Mouse (Mus musculus) liver, embryonic 12.5 days (tissue): ENCODE data around the gene Kcnmb2. TPM values are rescaled to one million over a fixed set of nuclear protein-coding genes. Genes with fewer than 3 reads are reported as not detected.

ENCODE experiments used
- ATAC-seq: fragments of 200-750 bp; cut with Nextera tagmentation; 2 replicates; pipeline ENCODE4 v1.8.0; 2017; ENCODE audit warnings: moderate number of reproducible peaks, mild to moderate bottlenecking, moderate library complexity
- H3K27ac ChIP-seq: fragments of 300-500 bp; sonication (generic); 2 replicates; pipeline ENCODE4 v1.5.1; 2016; ENCODE audit warnings: mild to moderate bottlenecking
- H3K27me3 ChIP-seq: fragments of 300-500 bp; sonication (generic); replicated peaks from 2 replicates; pipeline ENCODE4 v1.6.1; 2016; ENCODE audit warnings: mild to moderate bottlenecking, moderate library complexity
- H3K36me3 ChIP-seq: fragments of 300-500 bp; sonication (generic); 2 replicates; pipeline ENCODE4 v1.6.1; 2016; ENCODE audit warnings: mild to moderate bottlenecking, moderate library complexity
- H3K4me1 ChIP-seq: fragments of 300-500 bp; sonication (generic); 2 replicates; pipeline ENCODE4 v1.6.1; 2016
- H3K4me2 ChIP-seq: fragments of 300-500 bp; sonication (generic); 2 replicates; pipeline ENCODE4 v1.6.1; 2016; ENCODE audit warnings: mild to moderate bottlenecking, moderate library complexity
- H3K4me3 ChIP-seq: fragments of 300-500 bp; sonication (generic); 2 replicates; pipeline ENCODE4 v1.5.1; 2016; ENCODE audit warnings: mild to moderate bottlenecking, moderate library complexity
- H3K9ac ChIP-seq: fragments of 300-500 bp; sonication (generic); 2 replicates; pipeline ENCODE4 v1.6.1; 2016; ENCODE audit warnings: mild to moderate bottlenecking, moderate library complexity
- H3K9me3 ChIP-seq: fragments of 300-500 bp; sonication (generic); replicated peaks from 2 replicates; pipeline ENCODE4 v1.6.1; 2016; ENCODE audit warnings: mild to moderate bottlenecking, moderate library complexity
- WGBS: fragments of 180-500 bp; shearing (Covaris S2); methylation state at CpG from one replicate; pipeline ENCODE4 v1.1.7; 2016; ENCODE audit not compliant: insufficient replicate concordance; 5-methylcytosine and 5-hydroxymethylcytosine counted together
- polyA plus RNA-seq: library from polyadenylated mRNA; unstranded; fragments of >200 nt; fragmentation: Nextera tagmentation; extraction: Ambion mirVana; gene quantifications from 2 replicates; pipeline ENCODE4 v1.2.1, GENCODE M21; 2016

The Kcnmb2 gene
- polyA plus RNA-seq, result 0.64 and 0.72 TPM in 2 replicates

GRCm38 (mm10) chr3:31902504-31903330 is at the start of gene Kcnmb2:
Kcnmb2 (plus strand) TSS chr3:31902507.
- Histone ChIP-seq H3K27me3 (peaks cover 15% of the 10 kb centered on the region; the same call in 1 of the 2 replicates), H3K36me3 (no peaks in the 10 kb centered on the region), H3K4me2 (peak within 1 kb of the TSS; percentile 50), H3K4me3 (peak within 1 kb of the TSS; percentile 19; the same call in 1 of the 2 replicates), H3K4me1 (no peaks in the 10 kb centered on the region; the same call in 1 of the 2 replicates), H3K27ac (no peak within 1 kb of the TSS), H3K9me3 (no peaks in the 10 kb centered on the region), H3K9ac (no peak within 1 kb of the TSS)
- no peak for ATAC-seq
- 4% methylated on average over 22 of the region's 22 CpGs for WGBS

DNA sequence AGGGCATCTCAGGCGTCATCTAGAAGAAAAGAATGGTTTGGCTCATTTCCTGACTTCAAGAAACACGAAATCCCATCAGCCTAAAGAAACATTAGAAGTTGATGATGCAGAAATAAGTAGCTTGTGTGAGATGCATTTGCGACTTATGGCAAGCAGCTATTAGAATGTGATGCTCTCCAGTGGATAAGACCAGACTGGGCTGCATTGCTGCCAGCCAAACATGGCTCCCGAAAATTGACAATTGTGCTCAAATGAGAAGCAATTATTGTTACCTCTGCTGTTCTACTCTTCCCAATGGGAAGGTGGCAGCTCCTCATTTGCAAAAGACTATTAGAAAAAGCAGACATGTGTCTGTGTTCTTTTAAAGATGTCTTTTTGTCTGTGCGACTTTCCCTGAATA is 38.8 kb upstream of the Kcnmb2 start:
- WGBS, result 67% methylated on average over 5 of the region's 5 CpGs
- Histone ChIP-seq H3K4me2 (no peak overlapping the region), H3K9ac (no peak overlapping the region), H3K27ac (no peak overlapping the region), H3K36me3 (no peaks in the 10 kb centered on the region), H3K27me3 (no peaks in the 10 kb centered on the region), H3K9me3 (no peaks in the 10 kb centered on the region), H3K4me3 (no peak overlapping the region), H3K4me1 (no peaks in the 10 kb centered on the region)
- ATAC-seq, result no peak

GRCm38 (mm10) chr3:31864070-31864469 is 38.2 kb upstream of the Kcnmb2 start:
- no peak overlapping the region for H3K9ac ChIP-seq
- no peak overlapping the region for H3K27ac ChIP-seq
- no peak overlapping the region for H3K4me2 ChIP-seq
- no peaks in the 10 kb centered on the region for H3K4me1 ChIP-seq
- no peaks in the 10 kb centered on the region for H3K36me3 ChIP-seq
- 60% methylated on average over 3 of the region's 3 CpGs for WGBS
- no peaks in the 10 kb centered on the region for H3K27me3 ChIP-seq
- ATAC-seq, result no peak
- no peak overlapping the region for H3K4me3 ChIP-seq
- no peaks in the 10 kb centered on the region for H3K9me3 ChIP-seq

- no peak overlapping the region for H3K4me3 ChIP-seq
- H3K9ac ChIP-seq, result no peak overlapping the region
- H3K9me3 ChIP-seq, result no peaks in the 10 kb centered on the region
- no peaks in the 10 kb centered on the region for H3K4me1 ChIP-seq
- no peaks in the 10 kb centered on the region for H3K36me3 ChIP-seq
- H3K27me3 ChIP-seq, result no peaks in the 10 kb centered on the region
- 47% methylated on average over 3 of the region's 3 CpGs for WGBS
- no peak overlapping the region for H3K4me2 ChIP-seq
- no peak overlapping the region for H3K27ac ChIP-seq
- ATAC-seq, result no peak
These were observed 30.8 kb upstream of the Kcnmb2 start for GRCm38 (mm10) chr3:31871461-31871860.

DNA sequence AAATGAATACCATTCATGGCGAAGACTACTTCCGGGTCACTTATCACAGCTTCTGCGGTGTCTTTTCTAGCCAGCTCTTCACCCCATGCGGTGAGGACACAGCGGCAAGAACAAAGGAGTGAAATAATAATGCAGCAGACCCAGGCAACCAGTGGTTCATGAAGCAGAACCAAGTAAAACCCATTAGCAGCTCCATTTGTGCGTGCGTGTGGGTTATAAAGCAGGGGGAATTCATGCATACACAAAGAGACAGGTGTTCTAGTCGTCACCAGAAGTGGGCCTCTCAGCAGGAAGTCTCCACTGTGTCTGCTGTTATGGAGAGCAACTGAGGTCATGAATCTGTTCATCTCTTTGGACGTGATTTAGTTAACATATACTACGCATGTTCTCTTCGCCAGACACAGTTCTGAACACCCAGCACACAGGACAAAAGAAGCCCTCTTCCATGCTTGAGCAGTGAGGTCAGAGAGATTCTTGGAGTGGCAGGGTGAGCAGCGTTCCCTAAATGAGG is 19.6 kb upstream of the Kcnmb2 start:
- Histone ChIP-seq H3K4me2 (no peak overlapping the region), H3K4me1 (no peaks in the 10 kb centered on the region), H3K27me3 (no peaks in the 10 kb centered on the region), H3K27ac (no peak overlapping the region), H3K4me3 (no peak overlapping the region), H3K9ac (no peak overlapping the region), H3K9me3 (no peaks in the 10 kb centered on the region), H3K36me3 (no peaks in the 10 kb centered on the region)
- no peak for ATAC-seq
- 71% methylated on average over 12 of the region's 12 CpGs for WGBS

GRCm38 (mm10) chr3:31892653-31893052 is 9.7 kb upstream of the Kcnmb2 start:
- WGBS, result 43% methylated on average over 2 of the region's 2 CpGs
- ATAC-seq, result no peak

GRCm38 (mm10) chr3:31903506-31903905 is 1.2 kb downstream of the Kcnmb2 start:
- Histone ChIP-seq H3K36me3 (no peaks in the 10 kb centered on the region), H3K4me3 (no peak overlapping the region), H3K27me3 (peaks cover 15% of the 10 kb centered on the region; the same call in 1 of the 2 replicates), H3K9ac (no peak overlapping the region), H3K27ac (no peak overlapping the region), H3K4me2 (peak overlapping the region; percentile 50), H3K9me3 (no peaks in the 10 kb centered on the region), H3K4me1 (no peaks in the 10 kb centered on the region; the same call in 1 of the 2 replicates)
- 4% methylated on average over 9 of the region's 9 CpGs for WGBS
- ATAC-seq, result no peak

More at GRCm38 (mm10) chr3:31892653-31893052, 9.7 kb upstream of the Kcnmb2 start:
- Histone ChIP-seq H3K36me3 (no peaks in the 10 kb centered on the region), H3K9ac (no peak overlapping the region), H3K4me1 (no peaks in the 10 kb centered on the region), H3K27ac (no peak overlapping the region), H3K27me3 (no peaks in the 10 kb centered on the region), H3K9me3 (no peaks in the 10 kb centered on the region), H3K4me2 (no peak overlapping the region), H3K4me3 (no peak overlapping the region)

GRCm38 (mm10) chr3:31904156-31904555 is 1.8 kb downstream of the Kcnmb2 start:
- 44% methylated on average over 5 of the region's 5 CpGs for WGBS
- Histone ChIP-seq H3K4me2 (no peak overlapping the region), H3K4me3 (no peak overlapping the region), H3K4me1 (no peaks in the 10 kb centered on the region; the same call in 1 of the 2 replicates), H3K36me3 (no peaks in the 10 kb centered on the region), H3K9ac (no peak overlapping the region), H3K9me3 (no peaks in the 10 kb centered on the region), H3K27me3 (peaks cover 15% of the 10 kb centered on the region; the same call in 1 of the 2 replicates), H3K27ac (no peak overlapping the region)
- ATAC-seq, result no peak

DNA sequence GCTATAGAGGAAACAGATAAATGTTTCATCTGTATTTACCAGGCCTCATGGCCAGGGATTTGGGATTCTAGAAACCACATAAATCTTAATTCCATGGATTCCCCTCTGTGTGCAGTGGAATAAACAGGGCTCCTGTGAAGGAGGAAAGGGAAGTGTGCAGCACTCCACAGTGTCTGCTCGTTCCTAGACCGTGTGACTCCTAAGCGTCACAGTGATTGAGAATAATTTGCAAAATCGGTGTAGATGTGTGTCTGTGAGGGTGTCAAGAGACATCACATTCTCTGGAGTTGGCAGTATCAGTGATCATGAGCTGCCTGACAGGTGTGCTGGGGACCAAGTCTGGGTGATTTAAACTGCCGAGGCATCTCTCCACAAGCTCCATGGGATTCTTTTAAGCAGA is 8.9 kb downstream of the Kcnmb2 start:
- H3K9ac ChIP-seq, result no peak overlapping the region
- no peak overlapping the region for H3K4me2 ChIP-seq
- no peaks in the 10 kb centered on the region for H3K36me3 ChIP-seq
- H3K4me1 ChIP-seq, result no peaks in the 10 kb centered on the region
- H3K4me3 ChIP-seq, result no peak overlapping the region
- no peak for ATAC-seq
- H3K27ac ChIP-seq, result no peak overlapping the region
- no peaks in the 10 kb centered on the region for H3K27me3 ChIP-seq
- no peaks in the 10 kb centered on the region for H3K9me3 ChIP-seq
- 53% methylated on average over 5 of the region's 5 CpGs for WGBS

- H3K9me3 ChIP-seq, result no peaks in the 10 kb centered on the region
- no peaks in the 10 kb centered on the region for H3K36me3 ChIP-seq
- no peak for ATAC-seq
- H3K27ac ChIP-seq, result no peak overlapping the region
- H3K4me3 ChIP-seq, result no peak overlapping the region
- no peak overlapping the region for H3K4me2 ChIP-seq
- no peaks in the 10 kb centered on the region for H3K4me1 ChIP-seq
- no peak overlapping the region for H3K9ac ChIP-seq
- H3K27me3 ChIP-seq, result no peaks in the 10 kb centered on the region
- 54% methylated on average over 3 of the region's 3 CpGs for WGBS
These were observed 9.4 kb downstream of the Kcnmb2 start for GRCm38 (mm10) chr3:31911690-31912089.

GRCm38 (mm10) chr3:31928544-31928943 is 26.2 kb downstream of the Kcnmb2 start:
- H3K4me2 ChIP-seq, result no peak overlapping the region
- no peak overlapping the region for H3K27ac ChIP-seq
- H3K27me3 ChIP-seq, result no peaks in the 10 kb centered on the region
- no peak overlapping the region for H3K4me3 ChIP-seq
- ATAC-seq, result no peak
- WGBS, result 62% methylated on average over 1 of the region's 1 CpGs
- H3K36me3 ChIP-seq, result no peaks in the 10 kb centered on the region
- no peak overlapping the region for H3K9ac ChIP-seq
- no peaks in the 10 kb centered on the region for H3K4me1 ChIP-seq
- no peaks in the 10 kb centered on the region for H3K9me3 ChIP-seq

DNA sequence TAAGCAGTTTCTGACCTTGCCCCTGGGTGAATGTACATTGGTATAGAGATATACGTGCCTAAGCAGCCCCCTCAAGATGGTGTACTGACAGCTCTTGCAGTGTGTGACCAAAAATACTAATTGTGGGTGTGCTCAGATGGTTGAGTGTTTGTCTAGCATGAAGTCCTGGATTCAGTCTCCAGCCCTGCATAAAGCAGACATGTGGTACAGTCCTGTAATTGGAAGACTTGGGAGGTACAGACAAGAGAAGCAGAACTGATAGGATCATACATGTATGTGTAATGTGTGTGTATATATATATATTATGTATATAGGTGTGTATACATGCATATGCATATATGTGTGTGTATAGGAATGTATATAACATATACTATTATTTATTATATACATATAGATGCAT is 32.4 kb downstream of the Kcnmb2 start:
- Histone ChIP-seq H3K27ac (no peak overlapping the region), H3K4me3 (no peak overlapping the region), H3K9ac (no peak overlapping the region), H3K36me3 (no peaks in the 10 kb centered on the region), H3K4me1 (no peaks in the 10 kb centered on the region), H3K9me3 (no peaks in the 10 kb centered on the region), H3K4me2 (no peak overlapping the region), H3K27me3 (no peaks in the 10 kb centered on the region)
- ATAC-seq, result no peak
- WGBS, result 53% methylated on average over 1 of the region's 1 CpGs
